Mouse (Mus musculus) small intestine, adult 2 months (tissue): Measurements from ENCODE around the gene Trim16.

Experiments used
- CTCF ChIP-seq: fragments of 200-500 bp; IDR thresholded peaks from 2 replicates; pipeline ENCODE4 v1.5.1; 2012; ENCODE audit warnings: low read depth, mild to moderate bottlenecking, control low read depth, inconsistent platforms, low read length, moderate library complexity, mixed read lengths; ENCODE audit not compliant: insufficient replicate concordance, insufficient read length; ENCODE audit errors: extremely low read depth
- POLR2A ChIP-seq: fragments of 200-500 bp; IDR thresholded peaks from 2 replicates; pipeline ENCODE4 v1.6.1; 2012; ENCODE audit warnings: low read depth, mild to moderate bottlenecking, control low read depth, inconsistent platforms, low read length, moderate library complexity

GRCm38 (mm10) chr11:62820661-62821437, 818 bp downstream of the Trim16 start:
- TF ChIP-seq CTCF (no peak), POLR2A (no peak)
